Mouse (Mus musculus): ENCODE data around the gene Adam22.
A peak's percentile ranks its signal among the peaks of the same experiment; 100 is the strongest.

The Adam22 gene

DNA sequence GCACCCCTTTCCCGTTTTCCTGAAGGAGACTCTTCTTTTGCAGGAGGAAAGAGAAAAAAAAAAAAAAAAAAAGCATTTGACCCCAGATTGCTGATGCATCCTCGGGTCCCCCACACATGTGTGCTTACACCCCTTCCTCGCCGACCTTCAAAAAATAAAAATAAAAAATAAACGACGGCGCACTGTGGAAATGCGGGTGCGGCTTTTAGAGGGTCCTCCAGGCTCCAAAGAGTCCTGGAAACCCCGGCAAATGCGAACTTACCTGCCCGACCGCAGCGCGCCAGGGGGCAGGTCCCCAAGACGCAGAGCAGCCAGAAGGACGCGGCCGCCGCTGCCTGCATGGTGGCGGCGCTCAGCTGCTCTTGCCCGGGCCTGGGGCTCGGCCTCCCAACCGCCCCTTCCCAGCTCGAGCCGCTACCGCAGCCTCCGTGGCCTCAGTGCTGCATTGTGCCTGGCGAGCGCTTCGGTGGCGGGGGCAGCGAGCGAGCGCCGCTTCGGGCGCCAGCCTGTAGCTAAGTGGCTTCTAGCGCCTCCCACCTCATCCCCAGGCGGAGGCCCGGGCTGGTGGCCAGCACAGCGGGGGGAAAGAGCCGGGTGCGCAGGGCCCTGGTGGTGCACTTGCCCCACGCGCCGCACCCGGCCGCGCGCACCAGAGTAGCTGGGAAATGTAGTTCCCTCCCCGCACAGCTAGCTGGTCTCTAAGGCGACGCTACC is at the start of gene Adam22:
TSS of gene Adam22 (minus strand) at position 547 of the 714 bp plus-strand sequence.
- no peak for DNase-seq (ENCODE audit: low read depth in 1 of 2, low spot score in 2 of 2)

DNA sequence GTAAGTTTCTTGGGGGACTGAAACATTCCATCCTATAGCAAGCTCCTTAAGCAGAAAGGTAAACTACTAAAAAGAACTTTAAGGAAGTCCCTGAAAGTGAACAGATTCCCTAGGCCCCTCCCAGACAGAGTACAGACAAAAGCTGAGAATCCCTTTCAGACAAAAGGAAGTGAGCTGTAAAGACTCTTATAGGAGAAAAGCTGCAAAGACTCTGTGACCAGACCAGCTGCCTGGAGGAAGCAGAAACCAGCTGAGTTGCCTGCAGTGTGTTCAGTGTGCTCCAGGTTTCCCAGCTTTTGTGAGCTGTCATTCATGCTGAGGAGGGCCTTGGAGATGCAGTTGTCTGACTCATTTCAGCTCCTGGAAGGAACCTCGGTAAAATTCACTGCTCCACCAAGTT is 49.5 kb upstream of the Adam22 start:
- DNase-seq (ENCODE audit: low read depth in 1 of 2, low spot score in 2 of 2), result no peak

DNA sequence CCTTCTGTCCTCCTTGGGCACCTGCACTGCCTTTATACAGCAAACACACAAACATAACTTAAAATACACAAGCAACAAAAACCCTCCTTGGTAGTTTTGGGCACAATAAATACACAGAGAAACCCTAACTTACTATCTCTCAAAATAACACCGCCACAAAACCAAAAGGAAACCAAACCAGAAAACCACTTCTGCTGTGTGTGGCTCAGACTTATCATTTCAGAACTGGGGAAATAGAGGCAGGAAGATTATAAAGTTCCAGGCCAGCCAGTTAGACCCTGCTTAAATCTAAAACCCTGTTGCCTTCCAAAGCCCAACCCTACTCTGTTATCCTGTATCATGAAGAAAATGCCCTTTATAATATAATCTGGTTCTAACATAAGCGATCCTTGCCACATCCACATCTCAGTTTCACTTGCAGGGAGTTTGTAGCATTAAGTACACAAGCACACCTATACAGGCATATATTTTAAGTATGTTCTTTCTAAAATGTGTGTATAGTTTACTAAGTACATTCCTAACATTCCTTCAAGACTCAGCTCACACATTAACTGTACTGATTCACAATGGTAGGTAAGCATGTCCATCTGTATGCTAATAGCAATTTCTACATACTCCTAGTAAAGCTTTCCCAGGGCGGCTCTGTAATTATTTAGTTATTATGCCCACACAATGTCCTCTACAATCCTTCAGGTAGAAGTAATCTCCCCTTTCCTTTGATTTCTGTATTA is 48.9 kb upstream of the Adam22 start:
- no peak for DNase-seq (ENCODE audit: low read depth in 1 of 2, low spot score in 2 of 2)

DNA sequence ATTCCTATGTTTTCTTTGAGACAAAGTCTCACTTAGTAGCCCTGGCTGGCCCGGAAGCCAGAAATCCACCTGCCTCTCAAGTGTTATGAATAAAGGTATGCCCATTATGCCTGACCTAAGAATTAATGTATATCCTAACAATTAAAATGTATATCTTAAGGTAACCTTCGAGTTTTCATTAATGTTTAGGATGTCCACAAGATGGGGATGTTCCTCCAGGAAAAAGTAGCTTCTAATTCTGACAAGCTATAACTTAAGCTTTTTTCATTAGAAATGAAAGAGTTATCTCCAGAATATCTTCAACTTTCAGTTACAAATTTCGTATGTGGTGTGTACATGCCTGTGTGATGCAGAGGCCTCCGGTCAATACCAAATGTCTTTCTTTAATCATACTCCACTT is 40.8 kb upstream of the Adam22 start:
- DNase-seq (ENCODE audit: low read depth in 1 of 2, low spot score in 2 of 2), result no peak

DNA sequence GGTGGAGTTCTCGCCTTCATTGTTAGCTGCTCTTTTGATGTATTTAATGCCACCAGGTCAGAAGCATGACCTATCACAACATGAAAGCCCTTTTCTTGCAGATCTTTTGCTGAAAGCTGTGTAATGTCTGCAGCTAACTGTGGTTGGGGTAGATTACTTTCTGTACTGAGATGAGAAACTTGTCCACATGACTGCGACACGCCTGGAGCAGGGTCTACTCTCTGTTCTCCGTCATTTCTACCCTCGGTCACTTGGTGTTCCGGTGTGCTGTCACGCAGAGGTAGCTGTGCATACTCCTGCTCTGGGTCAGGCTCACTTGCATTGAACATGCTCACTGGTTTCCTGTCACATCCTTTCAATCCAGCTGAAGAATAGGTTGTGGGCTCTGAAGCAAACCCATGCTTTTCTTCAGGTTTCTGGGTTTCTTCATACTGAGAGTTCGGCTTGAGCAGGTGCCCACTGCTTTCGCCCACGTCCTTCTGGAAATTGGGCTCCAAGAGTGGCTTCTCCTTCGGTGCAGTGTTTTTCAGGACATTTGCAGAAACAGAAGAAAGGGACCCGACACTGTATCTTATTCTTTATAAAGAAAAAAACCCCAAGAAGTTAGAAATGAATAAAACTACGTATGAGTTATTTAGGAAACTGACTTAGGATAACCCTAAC is 29.8 kb upstream of the Adam22 start:
- no peak for DNase-seq (ENCODE audit: low read depth in 1 of 2, low spot score in 2 of 2)

DNA sequence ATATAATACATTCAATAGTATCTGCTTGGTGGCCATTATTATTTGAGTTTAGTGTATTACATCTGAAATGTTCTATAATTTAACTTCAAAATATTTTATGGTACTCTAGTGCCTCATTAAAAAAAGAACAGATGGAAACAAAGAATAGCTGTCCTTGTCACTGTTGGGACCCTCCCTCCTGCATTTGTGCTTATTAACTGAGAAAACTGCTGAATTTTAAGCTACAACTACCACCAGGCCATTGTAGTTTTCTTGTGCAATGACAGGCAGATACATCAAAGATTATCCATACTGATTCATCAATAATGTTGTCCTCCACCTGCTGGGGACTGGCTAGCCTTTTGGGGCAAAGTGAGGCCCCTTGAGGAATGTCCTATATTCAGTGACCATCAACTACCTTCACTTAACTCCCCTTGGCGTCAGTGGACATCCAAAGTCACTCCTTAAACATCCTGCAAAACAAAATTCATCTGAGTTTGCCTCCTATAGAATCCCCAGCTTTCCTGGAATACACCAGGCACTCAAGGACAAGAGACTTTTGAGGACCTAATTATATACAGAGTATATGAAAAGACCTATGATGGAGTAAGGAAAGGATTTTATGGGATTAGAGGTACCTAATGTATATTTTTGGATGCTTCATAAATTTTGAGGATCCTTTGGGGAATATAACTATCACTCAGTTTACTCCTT is 26.1 kb upstream of the Adam22 start:
- no peak for DNase-seq (ENCODE audit: low read depth in 1 of 2, low spot score in 2 of 2)

DNA sequence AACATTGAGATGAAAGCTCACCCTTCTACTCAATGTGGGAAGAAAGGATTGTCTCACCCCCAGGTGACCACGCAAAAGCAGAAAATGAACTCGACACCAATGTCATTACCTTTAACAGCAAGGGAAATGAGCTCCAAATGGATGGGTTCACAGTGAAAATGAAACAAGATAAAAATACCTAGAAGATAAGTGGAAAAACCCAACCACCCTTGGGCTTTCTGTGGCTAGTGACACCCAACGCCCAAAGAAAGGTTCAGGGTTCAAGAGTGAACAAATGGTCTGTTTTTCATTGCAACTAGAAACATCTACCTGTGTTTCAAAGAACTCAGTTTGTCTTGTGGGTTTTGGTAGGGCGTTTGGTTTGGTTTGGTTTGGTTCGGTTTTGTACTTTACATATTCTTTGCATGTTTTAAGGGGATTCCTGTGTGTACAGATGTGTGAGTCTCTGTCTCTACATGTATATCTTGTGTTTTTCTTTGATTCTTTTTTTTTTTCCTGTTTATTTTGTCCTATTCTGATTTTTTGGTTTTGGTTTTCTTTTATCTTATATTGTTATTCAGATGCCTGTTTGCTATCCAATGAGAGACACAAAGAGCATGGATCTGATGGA is 6.4 kb upstream of the Adam22 start:
- DNase-seq (ENCODE audit: low read depth in 1 of 2, low spot score in 2 of 2), result no peak

DNA sequence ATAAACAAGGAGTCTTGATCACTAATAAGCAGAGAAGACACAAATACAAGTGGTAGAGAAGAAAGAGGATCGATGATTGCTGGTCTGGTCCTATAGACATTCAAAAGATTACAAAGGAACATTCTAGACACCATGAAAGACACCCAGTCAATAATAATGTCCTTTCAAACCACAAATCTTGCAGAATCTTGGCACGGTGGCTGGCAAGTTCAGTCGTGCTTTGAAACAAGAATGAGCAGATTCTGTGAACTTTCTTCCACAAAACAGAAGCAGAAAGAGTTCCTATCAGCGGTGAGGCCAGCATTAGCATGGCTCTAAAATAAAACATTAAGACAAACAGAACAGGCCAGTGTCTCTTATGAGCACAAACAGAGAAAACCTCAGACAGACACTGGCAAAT is 5.5 kb upstream of the Adam22 start:
- DNase-seq (ENCODE audit: low read depth in 1 of 2, low spot score in 2 of 2), result no peak

DNA sequence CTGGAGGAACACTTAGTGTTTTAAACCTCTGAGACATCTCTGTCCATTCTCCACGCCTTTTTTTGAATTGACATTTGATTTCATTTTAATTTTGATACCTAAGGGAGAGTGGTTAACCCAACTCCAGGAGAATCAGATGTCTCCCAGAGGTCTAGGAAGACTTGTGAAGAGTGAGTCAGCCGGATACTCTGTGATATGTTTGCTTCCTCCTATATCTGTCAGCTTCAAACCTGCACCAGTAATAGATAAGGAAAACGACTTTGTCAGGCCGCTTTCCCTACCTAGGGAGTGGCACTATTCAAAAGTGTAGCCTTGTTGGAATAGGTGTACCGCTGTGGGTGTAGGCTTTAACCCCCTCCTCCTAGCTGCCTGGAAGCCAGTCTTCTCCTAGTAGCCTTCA is 821 bp upstream of the Adam22 start:
- DNase-seq (ENCODE audit: low read depth in 1 of 2, low spot score in 2 of 2), result no peak

DNA sequence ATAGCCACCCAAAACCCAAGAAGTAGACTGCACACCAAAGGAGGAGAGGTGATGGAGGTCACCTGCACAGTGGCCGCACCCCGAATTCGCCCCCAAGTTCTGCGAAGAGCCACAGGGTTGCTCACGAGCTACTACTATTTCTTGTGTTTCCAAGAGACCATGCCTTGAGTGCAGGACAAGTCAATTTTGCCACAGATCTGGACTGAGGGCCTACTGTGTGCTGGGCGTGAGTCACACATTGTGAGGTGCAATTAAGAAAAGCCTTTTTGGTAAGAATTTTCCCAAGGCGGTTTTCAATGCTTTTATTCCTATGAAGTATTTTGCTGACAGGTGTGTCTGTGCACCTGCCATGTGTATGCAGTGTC is 350 bp upstream of the Adam22 start:
- no peak for DNase-seq (ENCODE audit: low read depth in 1 of 2, low spot score in 2 of 2)

DNA sequence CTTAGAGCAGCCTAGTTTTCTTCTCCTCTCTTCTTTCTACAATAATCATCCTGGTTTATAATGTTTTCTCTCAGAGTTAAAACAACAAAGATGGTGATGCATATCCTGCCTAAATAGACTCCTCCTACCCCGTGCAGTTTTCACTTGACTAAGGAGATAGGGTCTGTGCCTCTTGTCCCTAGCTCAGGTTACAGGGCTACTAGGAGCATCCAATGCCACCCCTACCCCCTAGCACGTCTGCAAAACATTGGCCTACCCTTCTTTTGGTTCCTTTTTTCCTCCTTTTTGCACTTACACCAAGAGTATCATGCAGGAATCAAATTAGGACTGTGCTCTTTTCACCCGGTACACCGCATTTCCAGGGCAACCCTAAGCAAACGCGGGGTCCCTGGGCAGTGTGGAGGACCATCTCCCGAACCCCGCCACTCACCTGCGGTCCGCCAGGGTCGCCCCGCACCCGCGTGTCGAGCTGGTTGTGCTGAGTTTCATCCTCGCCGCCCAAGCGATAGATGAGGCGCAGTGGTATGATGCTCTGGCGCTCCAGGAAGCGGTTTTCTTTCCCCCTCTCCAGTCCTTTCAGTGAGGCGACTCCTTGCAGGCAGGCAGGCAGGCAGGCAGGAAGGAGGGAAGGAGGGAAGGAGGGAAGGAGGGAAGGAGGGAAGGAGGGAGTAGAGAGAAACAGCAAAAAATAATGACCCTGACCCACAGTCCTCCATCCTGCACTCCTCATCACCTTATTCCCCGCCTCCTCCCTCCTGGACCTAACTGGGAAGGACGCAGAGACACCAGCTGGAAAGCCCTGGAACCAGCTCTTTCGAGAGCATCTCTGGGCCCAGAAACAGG is 968 bp downstream of the Adam22 start:
- no peak for DNase-seq (ENCODE audit: low read depth in 1 of 2, low spot score in 2 of 2)

DNA sequence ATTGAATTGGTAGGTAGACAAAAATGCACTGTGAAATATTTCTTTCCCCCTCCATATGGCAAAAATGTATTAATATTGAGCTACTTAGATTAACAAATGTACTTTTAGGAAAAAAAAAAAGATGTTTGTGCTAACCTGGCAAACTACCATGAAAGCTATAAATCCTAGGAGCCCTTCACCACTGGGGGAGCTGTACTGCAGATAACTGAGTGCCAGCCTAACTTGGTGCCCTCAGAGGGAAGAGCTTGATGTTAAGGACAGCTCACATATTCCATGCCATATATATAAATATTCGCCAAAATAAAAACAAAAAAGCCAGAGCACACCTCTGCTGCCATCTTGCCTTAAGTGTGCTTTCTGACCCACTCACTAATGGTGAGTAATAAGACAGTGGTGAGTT is 5.6 kb downstream of the Adam22 start:
- DNase-seq (ENCODE audit: low read depth in 1 of 2, low spot score in 2 of 2), result no peak

DNA sequence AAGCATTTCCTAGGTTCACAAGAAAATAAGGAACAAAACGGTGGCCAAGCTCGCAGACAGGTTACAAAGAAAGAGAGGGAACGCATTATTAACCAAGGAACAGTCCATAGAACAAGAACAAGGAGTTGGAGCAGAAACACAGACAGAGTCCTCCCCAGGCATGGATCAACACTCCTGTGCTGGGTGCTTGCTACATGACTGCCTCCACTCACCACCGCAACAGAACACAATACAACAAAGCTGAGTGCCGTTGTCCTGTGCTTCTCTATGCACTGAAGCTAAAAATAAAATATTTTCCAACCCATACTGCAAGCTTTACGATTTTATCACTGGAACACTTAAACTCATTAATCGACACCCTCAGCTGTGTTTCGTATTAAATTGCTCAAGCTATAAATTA is 10.3 kb downstream of the Adam22 start:
- no peak for DNase-seq (ENCODE audit: low read depth in 1 of 2, low spot score in 2 of 2)

DNA sequence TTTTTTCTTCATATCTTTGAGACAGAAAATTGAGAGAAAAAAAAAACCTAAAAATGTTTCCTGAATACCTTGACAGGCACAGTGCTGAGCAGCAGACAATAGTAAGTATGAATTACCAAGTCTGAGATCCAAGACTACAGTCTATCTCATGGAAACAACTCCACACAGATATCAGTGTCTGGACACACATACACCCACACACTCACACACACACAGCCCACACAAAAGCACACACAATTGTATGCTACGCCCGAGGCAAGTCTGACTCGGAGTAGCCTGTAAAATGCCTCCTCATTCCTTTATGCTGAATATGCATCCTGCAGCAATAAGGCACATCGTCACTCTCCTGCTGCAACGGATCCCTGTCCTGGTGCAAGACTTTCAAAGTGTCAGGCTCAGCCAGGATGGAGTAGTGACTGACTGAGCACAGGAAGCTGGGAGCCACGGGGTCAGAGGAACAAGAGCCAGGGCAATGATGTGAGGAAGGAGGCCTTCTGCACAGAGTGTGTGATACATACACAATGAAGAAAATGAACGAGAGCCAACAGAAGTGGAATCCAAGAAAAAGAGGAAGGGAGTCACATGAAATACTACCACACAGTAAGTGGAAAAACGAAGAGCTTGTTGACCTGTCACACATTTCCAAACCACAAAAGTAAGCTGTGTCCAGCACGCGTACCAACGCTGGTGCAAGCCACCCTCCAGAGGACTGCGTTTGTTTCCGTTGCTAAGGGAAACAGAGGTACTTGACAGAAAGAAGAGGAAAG is 10.9 kb downstream of the Adam22 start:
- DNase-seq (ENCODE audit: low read depth in 1 of 2, low spot score in 2 of 2), result peak; percentile 24 to 34

DNA sequence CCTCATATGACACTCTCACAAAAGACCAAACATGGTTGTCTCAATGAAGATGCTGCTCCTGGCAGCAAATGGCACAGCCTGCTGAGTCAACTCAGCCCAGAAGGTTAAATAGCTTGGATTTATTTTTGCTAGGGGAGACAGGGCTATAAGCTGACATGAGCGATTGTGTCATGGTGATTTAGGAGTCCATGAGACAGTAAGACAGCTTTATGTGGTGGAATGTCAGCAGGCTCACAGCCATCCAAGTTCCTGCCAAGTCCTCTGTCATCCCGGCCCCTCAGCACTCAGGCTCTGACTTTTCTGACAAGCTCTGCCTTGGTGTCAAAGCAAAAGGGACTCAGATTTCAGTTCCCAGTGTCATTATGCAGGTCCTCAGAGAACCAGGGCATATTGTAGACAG is 11.6 kb downstream of the Adam22 start:
- DNase-seq (ENCODE audit: low read depth in 1 of 2, low spot score in 2 of 2), result no peak

DNA sequence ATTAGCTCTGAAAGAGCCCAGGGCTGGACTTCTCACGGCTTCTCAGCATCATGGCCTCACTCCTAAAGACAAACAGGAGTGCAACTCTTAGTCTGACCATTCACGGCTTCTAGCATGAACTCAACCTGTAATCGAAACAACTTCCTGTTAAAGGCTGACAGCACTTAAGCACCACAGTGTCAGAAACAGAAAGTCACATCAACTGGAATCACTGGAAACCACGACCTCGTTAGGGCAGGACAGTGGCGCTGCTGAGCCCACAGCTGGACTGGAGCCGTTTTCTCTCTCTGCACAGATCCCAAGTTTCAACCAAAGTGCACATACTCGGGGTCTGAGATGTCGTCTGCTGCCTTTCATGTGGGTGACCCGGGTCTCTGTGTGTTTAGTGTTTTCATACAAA is 18.4 kb downstream of the Adam22 start:
- no peak for DNase-seq (ENCODE audit: low read depth in 1 of 2, low spot score in 2 of 2)

DNA sequence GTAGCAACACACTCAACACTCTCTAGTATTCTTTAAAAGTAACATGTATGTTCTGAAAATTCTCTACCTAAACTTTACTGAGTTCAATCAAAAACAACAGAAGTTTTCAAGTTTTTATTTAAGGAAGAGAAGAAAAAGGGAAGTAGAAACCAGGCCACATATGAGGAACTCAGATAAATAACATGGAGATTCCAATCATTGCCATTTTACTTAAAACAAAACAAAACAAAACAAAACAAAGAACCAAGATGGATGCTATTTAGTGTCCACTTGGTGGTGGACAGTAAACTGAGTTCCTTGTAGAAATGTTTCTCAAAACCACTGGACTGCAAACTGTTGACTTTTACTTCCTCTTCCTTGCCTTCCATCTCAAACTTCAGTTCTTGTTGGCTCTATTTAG is 21.6 kb downstream of the Adam22 start:
- no peak for DNase-seq (ENCODE audit: low read depth in 1 of 2, low spot score in 2 of 2)

DNA sequence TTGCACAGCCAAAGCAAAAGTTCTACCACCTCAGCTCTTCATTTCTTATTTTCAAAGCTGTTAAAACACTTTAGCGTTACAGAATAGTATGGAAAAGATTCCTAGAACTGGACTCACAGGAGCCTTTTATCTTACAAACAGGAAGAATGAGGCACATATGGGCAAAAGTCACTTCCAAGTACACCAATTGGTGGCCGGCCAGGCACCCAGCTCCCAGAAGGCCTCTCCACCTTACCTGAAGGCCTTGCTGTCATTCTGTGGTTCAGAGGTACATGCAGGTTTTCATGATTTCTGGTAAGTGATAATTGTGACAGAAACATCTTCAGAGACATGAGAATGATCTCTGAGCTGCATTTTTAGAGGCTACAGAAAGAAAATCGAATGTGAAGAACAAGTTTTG is 24.7 kb downstream of the Adam22 start:
- no peak for DNase-seq (ENCODE audit: low read depth in 1 of 2, low spot score in 2 of 2)

DNA sequence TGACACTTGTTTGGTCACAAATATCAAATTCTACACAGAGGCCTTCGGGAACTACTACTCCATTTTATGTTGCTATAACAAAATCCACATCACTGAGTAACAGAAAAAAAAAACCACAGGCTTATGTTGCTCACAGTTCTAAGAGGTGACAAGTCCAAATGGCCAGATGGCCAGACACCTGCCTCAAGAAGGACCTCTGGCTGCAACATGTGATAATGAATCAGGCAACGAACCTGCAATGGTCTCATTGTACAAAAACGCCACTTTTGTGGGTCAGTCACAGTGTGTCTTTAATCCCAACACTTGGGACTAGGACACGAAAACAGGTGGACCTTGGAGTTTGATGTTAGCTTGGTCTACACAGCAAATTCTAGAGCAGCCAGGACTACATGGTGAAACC is 26.3 kb downstream of the Adam22 start:
- no peak for DNase-seq (ENCODE audit: low read depth in 1 of 2, low spot score in 2 of 2)

Measured in monocyte, adult 2 months (primary cell).